Mouse (Mus musculus): Measurements from ENCODE around the gene Rad54l.

Gene Rad54l

GRCm38 (mm10) chr4:116123602-116124519 is at the start of gene Rad54l, which contains the start of gene Pomgnt1:
TSS of gene Rad54l (minus strand) at chr4:116123690.
TSS of gene Pomgnt1 (plus strand) at chr4:116123840.
- DNase-seq = peak; percentile 93 to 95

GRCm38 (mm10) chr4:116173072-116173471 is 49.6 kb upstream of the Rad54l start, which contains the start of the genes 1700042G07Rik and Gm49337:
TSS of gene 1700042G07Rik (plus strand) at chr4:116173372.
TSS of gene Gm49337 (plus strand) at chr4:116173384.
- DNase-seq = no peak

GRCm38 (mm10) chr4:116169353-116169672 is 45.8 kb upstream of the Rad54l start:
- DNase-seq = peak in 1 of 2 experiments; percentile 8

GRCm38 (mm10) chr4:116168617-116169352 is 45.3 kb upstream of the Rad54l start:
- DNase-seq = peak; percentile 94 to 95

- peak; percentile 58 to 60 for DNase-seq
Observed at GRCm38 (mm10) chr4:116167404-116167803, 43.9 kb upstream of the Rad54l start, which contains the start of gene Tspan1. TSS of gene Tspan1 (minus strand) at chr4:116167601.

GRCm38 (mm10) chr4:116165708-116166407 is 42.4 kb upstream of the Rad54l start:
- DNase-seq = no peak

GRCm38 (mm10) chr4:116164759-116165554 is 41.5 kb upstream of the Rad54l start:
- DNase-seq = no peak

- DNase-seq = no peak
Observed at GRCm38 (mm10) chr4:116162142-116162541, 38.7 kb upstream of the Rad54l start.

- peak in 1 of 2 experiments; percentile 40 for DNase-seq
Observed at GRCm38 (mm10) chr4:116160769-116161168, 37.3 kb upstream of the Rad54l start.

GRCm38 (mm10) chr4:116159912-116160311 is 36.4 kb upstream of the Rad54l start:
- peak; percentile 75 to 79 for DNase-seq

GRCm38 (mm10) chr4:116157882-116158281 is 34.4 kb upstream of the Rad54l start:
- no peak for DNase-seq

- DNase-seq = no peak
Observed at GRCm38 (mm10) chr4:116152702-116153101, 29.2 kb upstream of the Rad54l start.

GRCm38 (mm10) chr4:116151238-116151637 is 27.7 kb upstream of the Rad54l start, which contains the start of gene Lurap1:
TSS of gene Lurap1 (minus strand) at chr4:116151338.
- no peak for DNase-seq

GRCm38 (mm10) chr4:116150862-116151221 is 27.4 kb upstream of the Rad54l start:
- DNase-seq = no peak

- DNase-seq = peak; percentile 83 to 86
Observed at GRCm38 (mm10) chr4:116150156-116150861, 26.8 kb upstream of the Rad54l start.

- no peak for DNase-seq
Observed at GRCm38 (mm10) chr4:116149812-116150155, 26.3 kb upstream of the Rad54l start.

GRCm38 (mm10) chr4:116143891-116144717 is 20.6 kb upstream of the Rad54l start:
- peak; percentile 86 to 88 for DNase-seq

GRCm38 (mm10) chr4:116143317-116143811 is 19.9 kb upstream of the Rad54l start:
- peak; percentile 95 to 96 for DNase-seq

GRCm38 (mm10) chr4:116142269-116142668 is 18.8 kb upstream of the Rad54l start:
- DNase-seq = no peak

- DNase-seq = no peak
Observed at GRCm38 (mm10) chr4:116141736-116142135, 18.2 kb upstream of the Rad54l start.
